Comparison of ENCODE assay signal across 1 mouse cellular context in the genomic region with DNA sequence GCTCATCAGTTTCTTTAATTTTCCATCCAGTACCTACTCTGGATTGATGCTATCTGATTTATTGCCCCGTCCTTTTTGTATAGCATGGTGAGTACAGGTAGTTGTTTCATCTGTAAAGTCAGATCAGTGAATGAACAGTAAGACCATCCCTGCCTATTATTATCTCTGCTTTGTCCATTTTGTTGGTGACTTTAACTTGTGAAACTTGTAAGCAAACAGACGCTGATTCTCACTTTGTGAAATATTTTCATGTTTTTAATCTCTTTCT.
TF ChIP-seq lines count a peak whose summit lies in the region.

No protein-coding gene starts in this region.

TF ChIP-seq in CH12.LX, 34 proteins besides CTCF, POLR2A, EP300 and RAD21 (continued from another document):
- TF ChIP-seq ZC3H11A (IDR thresholded peaks at IDR 0.05; ENCODE audit: low read depth, low read length) (no peak), BHLHE40 (IDR thresholded peaks at IDR 0.05; ENCODE audit: low read depth, low read length) (no peak), ZKSCAN1 (IDR thresholded peaks at IDR 0.05; ENCODE audit: borderline replicate concordance, low read depth, low read length) (no peak), SIN3A (IDR thresholded peaks at IDR 0.05; ENCODE audit: low read length) (no peak), USF2 (conservative IDR thresholded peaks at IDR 0.05; ENCODE audit: low read depth, low read length) (no peak), CHD2 (IDR thresholded peaks at IDR 0.05; ENCODE audit: low read length) (no peak)
